Mouse (Mus musculus): ENCODE data around the gene Gas8. TPM values are rescaled to one million over a fixed set of nuclear protein-coding genes. Genes with fewer than 3 reads are reported as not detected.
"Not testable (repeated sequence)": the region's sequence is repeated elsewhere in the genome, so short reads cannot be mapped to it uniquely, and the experiment has no call there.

Gas8 gene
- 1.5 and 2.1 TPM in 2 replicates for polyA plus RNA-seq (2012; rRNA removed)

GRCm38 (mm10) chr8:123518667-123519066 lies at the start of gene Gas8:
Gene Gas8 (plus strand): TSS chr8:123518834.
- H3K27ac ChIP-seq (ENCODE audit: insufficient read depth, low read depth, low read length): no peak within 1 kb of the TSS
- peaks cover 3% of the 10 kb centered on the region for H3K36me3 ChIP-seq (ENCODE audit: control insufficient read depth, insufficient read depth, low read length)
- WGBS: under 1% methylated on average over 20 of the region's 20 CpGs
- H3K4me1 ChIP-seq (ENCODE audit: control insufficient read depth, insufficient read depth, insufficient read length, low read length): peaks cover 7% of the 10 kb centered on the region; the same call in 1 of the 2 replicates
- H3K27me3 ChIP-seq (ENCODE audit: control insufficient read depth, insufficient read depth, low read length): peaks cover 24% of the 10 kb centered on the region
- no peak for TF ChIP-seq CTCF (IDR thresholded peaks at IDR 0.05; ENCODE audit: extremely low read depth, insufficient read length, insufficient replicate concordance, low read depth, low read length)
- TF ChIP-seq POLR2A (IDR thresholded peaks at IDR 0.05; ENCODE audit: low read depth, low read length): no peak
- H3K4me3 ChIP-seq (ENCODE audit: low read depth, low read length): peak within 1 kb of the TSS; percentile 90

GRCm38 (mm10) chr8:123472991-123473390 lies 45.6 kb upstream of the Gas8 start:
- WGBS: 26% methylated on average over 6 of the region's 6 CpGs
- not testable (repeated sequence) for H3K4me1 ChIP-seq (ENCODE audit: control insufficient read depth, insufficient read depth, insufficient read length, low read length); H3K27ac ChIP-seq (ENCODE audit: insufficient read depth, low read depth, low read length); H3K4me3 ChIP-seq (ENCODE audit: low read depth, low read length); H3K36me3 ChIP-seq (ENCODE audit: control insufficient read depth, insufficient read depth, low read length); H3K27me3 ChIP-seq (ENCODE audit: control insufficient read depth, insufficient read depth, low read length)

GRCm38 (mm10) chr8:123474549-123474948 lies 44.1 kb upstream of the Gas8 start:
- not testable (repeated sequence) for H3K27me3 ChIP-seq (ENCODE audit: control insufficient read depth, insufficient read depth, low read length); H3K4me1 ChIP-seq (ENCODE audit: control insufficient read depth, insufficient read depth, insufficient read length, low read length); H3K4me3 ChIP-seq (ENCODE audit: low read depth, low read length); H3K27ac ChIP-seq (ENCODE audit: insufficient read depth, low read depth, low read length); H3K36me3 ChIP-seq (ENCODE audit: control insufficient read depth, insufficient read depth, low read length)
- WGBS: 65% methylated on average over 5 of the region's 5 CpGs

GRCm38 (mm10) chr8:123476911-123477736 lies 41.5 kb upstream of the Gas8 start:
- TF ChIP-seq POLR2A (IDR thresholded peaks at IDR 0.05; ENCODE audit: low read depth, low read length) (no peak), CTCF (IDR thresholded peaks at IDR 0.05; ENCODE audit: extremely low read depth, insufficient read length, insufficient replicate concordance, low read depth, low read length) (no peak)
- WGBS: 6% methylated on average over 34 of the region's 34 CpGs

GRCm38 (mm10) chr8:123477737-123478258 lies 40.8 kb upstream of the Gas8 start, which contains the start of gene Afg3l1:
Gene Afg3l1 (plus strand): TSS chr8:123477903.
- peaks cover 7% of the 10 kb centered on the region; the same call in 1 of the 2 replicates for H3K4me1 ChIP-seq (ENCODE audit: control insufficient read depth, insufficient read depth, insufficient read length, low read length)
- no peak for TF ChIP-seq CTCF (IDR thresholded peaks at IDR 0.05; ENCODE audit: extremely low read depth, insufficient read length, insufficient replicate concordance, low read depth, low read length)
- peak; percentile 41; the same call in 1 of the 2 replicates for TF ChIP-seq POLR2A (IDR thresholded peaks at IDR 0.05; ENCODE audit: low read depth, low read length)
- WGBS: under 1% methylated on average over 58 of the region's 58 CpGs
- peaks cover 6% of the 10 kb centered on the region for H3K36me3 ChIP-seq (ENCODE audit: control insufficient read depth, insufficient read depth, low read length)
- peak within 1 kb of the TSS; percentile 74 for H3K27ac ChIP-seq (ENCODE audit: insufficient read depth, low read depth, low read length)
- no peaks in the 10 kb centered on the region for H3K27me3 ChIP-seq (ENCODE audit: control insufficient read depth, insufficient read depth, low read length)
- H3K4me3 ChIP-seq (ENCODE audit: low read depth, low read length): peak within 1 kb of the TSS; percentile 79

More at GRCm38 (mm10) chr8:123476911-123477736, 41.5 kb upstream of the Gas8 start:
- Histone ChIP-seq H3K4me3 (ENCODE audit: low read depth, low read length) (peak overlapping the region; percentile 79), H3K27ac (ENCODE audit: insufficient read depth, low read depth, low read length) (peak overlapping the region; percentile 11; the same call in 1 of the 2 replicates), H3K4me1 (ENCODE audit: control insufficient read depth, insufficient read depth, insufficient read length, low read length) (peaks cover 7% of the 10 kb centered on the region; the same call in 1 of the 2 replicates), H3K36me3 (ENCODE audit: control insufficient read depth, insufficient read depth, low read length) (peaks cover 5% of the 10 kb centered on the region; the same call in 1 of the 2 replicates), H3K27me3 (ENCODE audit: control insufficient read depth, insufficient read depth, low read length) (no peaks in the 10 kb centered on the region)

GRCm38 (mm10) chr8:123478456-123479218 lies 40.0 kb upstream of the Gas8 start:
- Histone ChIP-seq H3K27ac (ENCODE audit: insufficient read depth, low read depth, low read length) (peak overlapping the region; percentile 74), H3K4me3 (ENCODE audit: low read depth, low read length) (peak overlapping the region; percentile 79), H3K36me3 (ENCODE audit: control insufficient read depth, insufficient read depth, low read length) (peaks cover 7% of the 10 kb centered on the region), H3K27me3 (ENCODE audit: control insufficient read depth, insufficient read depth, low read length) (no peaks in the 10 kb centered on the region), H3K4me1 (ENCODE audit: control insufficient read depth, insufficient read depth, insufficient read length, low read length) (peaks cover 5% of the 10 kb centered on the region; the same call in 1 of the 2 replicates)
- TF ChIP-seq CTCF (IDR thresholded peaks at IDR 0.05; ENCODE audit: extremely low read depth, insufficient read length, insufficient replicate concordance, low read depth, low read length) (no peak), POLR2A (IDR thresholded peaks at IDR 0.05; ENCODE audit: low read depth, low read length) (no peak)
- 28% methylated on average over 16 of the region's 16 CpGs for WGBS

- Histone ChIP-seq H3K27ac (ENCODE audit: insufficient read depth, low read depth, low read length) (no peak overlapping the region), H3K4me3 (ENCODE audit: low read depth, low read length) (no peak overlapping the region), H3K27me3 (ENCODE audit: control insufficient read depth, insufficient read depth, low read length) (no peaks in the 10 kb centered on the region), H3K4me1 (ENCODE audit: control insufficient read depth, insufficient read depth, insufficient read length, low read length) (no peaks in the 10 kb centered on the region; the same call in 1 of the 2 replicates), H3K36me3 (ENCODE audit: control insufficient read depth, insufficient read depth, low read length) (peaks cover 39% of the 10 kb centered on the region)
- WGBS: 94% methylated on average over 7 of the region's 7 CpGs
- TF ChIP-seq POLR2A (IDR thresholded peaks at IDR 0.05; ENCODE audit: low read depth, low read length): no peak
- TF ChIP-seq CTCF (IDR thresholded peaks at IDR 0.05; ENCODE audit: extremely low read depth, insufficient read length, insufficient replicate concordance, low read depth, low read length): peak; percentile 10; the same call in 1 of the 2 replicates
Observed at GRCm38 (mm10) chr8:123482627-123483026, 36.0 kb upstream of the Gas8 start.

All from small intestine, adult 2 months (tissue).